Mouse (Mus musculus) thymus, postnatal 4 days (tissue): ENCODE results near the gene Nf1.

Source experiments
- DNase-seq: peaks from one replicate; pipeline ENCODE4 v3.0.0; 2021

Gene Nf1

DNA sequence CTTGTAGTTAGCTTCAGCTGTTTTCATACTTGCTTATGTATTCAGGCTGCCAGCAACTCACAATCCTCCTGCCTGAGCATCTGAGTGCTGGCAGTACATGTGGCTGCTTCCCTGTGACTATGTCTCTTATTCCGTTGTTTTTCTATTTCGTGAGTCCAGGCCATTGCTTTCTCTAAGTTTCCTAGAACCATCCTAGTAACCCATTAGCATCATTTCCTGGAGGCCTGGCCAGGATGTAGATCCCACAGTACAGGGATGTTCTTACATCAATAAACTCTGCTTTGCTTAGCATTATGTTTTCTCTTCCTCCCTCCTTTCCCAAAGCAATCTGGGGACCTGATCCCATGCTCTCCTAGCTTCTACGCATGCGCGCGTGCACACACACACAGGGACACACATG is 4.4 kb upstream of the Nf1 start:
- no peak for DNase-seq

DNA sequence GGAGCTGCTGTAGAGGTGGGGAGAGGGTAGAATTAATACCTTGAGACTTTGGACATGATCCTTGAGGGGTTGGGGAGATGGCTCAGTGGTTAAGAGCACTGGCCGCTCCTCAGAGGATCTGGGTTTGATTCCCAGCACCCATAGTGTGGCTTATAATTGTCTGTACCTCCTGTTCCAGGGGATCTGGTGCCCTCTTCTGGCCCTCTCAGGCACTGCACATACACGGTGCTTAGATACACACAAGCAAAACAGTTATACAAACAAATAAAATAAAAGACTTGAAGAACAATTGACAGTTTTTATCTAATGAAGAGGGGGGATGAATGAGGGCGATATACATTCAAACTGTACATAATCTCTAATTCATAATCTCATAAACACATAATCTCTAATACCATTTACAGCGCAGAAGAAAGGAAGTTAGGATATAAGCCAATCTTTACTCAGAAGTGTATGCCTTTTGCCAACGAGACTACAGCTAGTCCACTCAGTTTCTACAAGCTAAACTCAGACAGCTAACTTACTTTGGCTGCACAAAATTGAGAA is 2.7 kb upstream of the Nf1 start:
- peak; percentile 69 for DNase-seq

DNA sequence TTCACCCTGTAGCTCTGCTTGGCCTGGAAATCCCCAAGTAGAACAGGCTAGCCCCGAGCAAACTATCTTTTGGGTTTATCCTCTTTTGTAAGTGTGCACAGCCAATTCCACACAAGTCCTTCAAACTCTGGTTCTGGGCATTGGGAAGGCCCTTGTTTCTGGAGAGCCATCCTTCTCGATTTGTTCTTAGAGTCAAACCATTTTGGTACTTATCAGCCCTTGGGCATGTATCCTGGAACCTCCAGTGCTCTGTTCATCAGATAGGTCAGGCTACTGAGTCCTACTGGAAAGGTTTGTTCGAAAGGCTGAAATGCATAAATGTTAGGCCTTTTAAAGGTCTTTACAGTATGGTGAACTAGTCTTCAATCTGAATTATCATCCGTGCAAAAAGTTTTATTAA is 872 bp upstream of the Nf1 start:
- no peak for DNase-seq

DNA sequence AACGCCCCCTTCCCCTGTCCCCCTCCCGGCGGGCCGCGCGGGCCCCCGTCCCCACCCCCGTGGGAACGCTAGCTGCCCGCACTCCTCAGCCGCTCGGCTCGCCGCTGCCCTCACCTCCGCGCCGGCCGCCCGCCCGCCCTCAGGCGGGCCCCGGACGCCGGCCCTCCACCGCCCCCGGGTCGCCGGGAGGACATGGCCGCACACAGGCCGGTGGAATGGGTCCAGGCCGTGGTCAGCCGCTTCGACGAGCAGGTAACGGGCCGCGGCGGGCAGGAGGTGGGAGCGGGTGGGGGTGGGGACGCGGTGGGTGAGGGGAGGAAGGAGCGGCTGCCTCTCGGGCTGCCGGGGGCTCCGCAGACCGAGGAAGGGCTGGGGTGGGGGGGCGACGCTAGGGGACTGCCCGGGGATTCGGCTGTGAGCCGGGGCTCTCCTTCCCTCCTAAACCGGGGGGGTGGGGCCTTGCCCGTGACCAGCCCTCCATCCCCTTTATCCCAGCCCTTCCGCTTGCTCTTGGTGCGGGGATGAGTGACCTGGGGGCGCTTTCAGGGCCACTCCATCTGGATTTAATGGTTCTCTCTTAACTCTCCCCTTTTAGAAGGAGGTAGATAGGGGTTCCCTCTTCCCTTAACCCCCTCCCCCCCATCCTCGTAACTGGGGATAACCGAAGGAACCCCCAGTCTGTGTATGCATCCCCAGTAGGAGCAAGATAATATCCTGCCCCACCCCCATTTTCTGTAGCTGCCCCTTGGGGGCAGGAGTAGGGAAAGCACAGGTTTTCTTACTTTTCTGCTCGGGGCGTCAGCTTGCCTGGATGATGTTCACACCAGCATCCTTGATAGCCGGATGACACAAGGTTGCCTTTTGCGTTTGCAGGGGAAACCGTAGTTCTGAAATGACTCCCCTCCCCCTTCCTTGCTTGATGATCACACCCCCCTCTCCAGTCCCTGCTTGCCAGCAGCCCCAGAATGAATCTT is 602 bp downstream of the Nf1 start:
- peak; percentile 62 for DNase-seq

DNA sequence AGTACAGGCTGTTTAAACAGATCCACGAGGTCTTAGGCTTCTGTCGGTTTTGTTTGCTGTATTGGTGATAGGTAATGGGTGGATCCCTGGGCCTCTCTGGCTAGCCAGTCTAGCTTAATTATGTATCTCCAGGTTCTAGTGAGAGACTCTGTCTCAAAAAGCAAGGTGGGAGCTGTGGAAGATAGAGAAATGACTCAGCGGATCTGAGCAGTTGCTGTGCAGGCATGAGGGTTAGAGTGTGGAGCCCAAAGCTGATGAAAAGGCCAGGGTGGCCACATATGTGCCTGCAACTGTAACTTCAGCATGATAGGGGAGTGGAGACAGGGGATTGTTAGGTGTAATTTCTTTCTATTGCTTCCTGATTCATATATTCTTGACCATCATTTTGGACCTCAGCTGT is 17.5 kb downstream of the Nf1 start:
- no peak for DNase-seq

DNA sequence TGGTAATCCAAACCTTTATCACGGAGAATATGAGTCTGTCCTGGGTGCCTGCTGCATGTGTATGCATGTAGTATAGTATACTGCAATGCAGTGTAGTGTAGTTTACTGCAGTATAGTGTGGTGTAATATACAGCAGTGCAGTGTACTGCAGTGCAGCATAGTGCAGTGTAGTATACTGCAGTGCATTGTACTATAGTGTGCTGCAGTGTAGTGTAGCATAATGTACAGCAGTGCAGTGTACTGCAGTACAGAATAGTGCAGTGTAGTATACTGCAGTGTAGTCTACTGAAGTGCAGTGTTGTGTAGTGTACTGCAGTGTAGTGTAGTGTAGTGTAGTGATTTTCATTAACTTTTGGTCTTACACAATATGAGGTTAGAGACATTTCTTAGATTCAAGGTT is 17.9 kb downstream of the Nf1 start:
- DNase-seq, result no peak

DNA sequence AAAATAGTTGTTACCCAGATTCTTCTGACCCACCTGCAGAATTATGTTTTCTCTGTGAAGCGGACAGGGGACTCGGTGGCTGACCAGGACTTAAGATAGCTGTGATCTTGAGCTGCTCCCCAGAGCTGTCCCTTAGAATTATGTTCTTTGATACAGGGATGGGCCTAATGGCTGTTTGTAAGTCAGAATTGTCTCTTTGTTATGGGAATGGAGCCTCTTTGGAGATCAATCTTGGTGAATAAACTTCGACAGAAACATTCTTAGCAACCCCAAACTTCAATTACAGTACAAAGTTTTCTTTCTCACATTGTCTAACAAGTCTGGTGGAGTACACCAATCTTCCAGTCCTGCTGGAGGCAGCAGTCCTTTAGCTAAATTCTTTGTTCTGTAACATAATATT is 25.5 kb downstream of the Nf1 start:
- no peak for DNase-seq

DNA sequence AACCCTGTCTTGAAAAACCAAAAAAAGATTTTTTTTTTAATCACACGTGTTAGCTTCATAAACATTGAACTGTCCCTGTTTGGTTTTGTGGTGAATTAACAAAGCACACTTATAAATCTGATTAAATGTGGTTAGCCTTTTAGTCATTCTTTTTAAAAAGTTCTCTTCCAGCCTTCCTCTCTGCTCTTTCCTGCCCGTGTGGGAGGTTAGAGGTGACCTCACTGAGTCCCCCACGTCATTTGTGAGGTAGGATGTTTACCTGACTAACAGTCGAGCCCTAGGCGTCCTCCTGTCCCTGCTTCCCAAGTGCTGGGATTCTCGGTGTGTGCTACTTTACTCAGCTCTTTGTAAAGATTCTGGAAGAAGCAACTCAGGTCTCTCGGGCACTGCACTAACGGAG is 26.8 kb downstream of the Nf1 start:
- DNase-seq, result no peak

DNA sequence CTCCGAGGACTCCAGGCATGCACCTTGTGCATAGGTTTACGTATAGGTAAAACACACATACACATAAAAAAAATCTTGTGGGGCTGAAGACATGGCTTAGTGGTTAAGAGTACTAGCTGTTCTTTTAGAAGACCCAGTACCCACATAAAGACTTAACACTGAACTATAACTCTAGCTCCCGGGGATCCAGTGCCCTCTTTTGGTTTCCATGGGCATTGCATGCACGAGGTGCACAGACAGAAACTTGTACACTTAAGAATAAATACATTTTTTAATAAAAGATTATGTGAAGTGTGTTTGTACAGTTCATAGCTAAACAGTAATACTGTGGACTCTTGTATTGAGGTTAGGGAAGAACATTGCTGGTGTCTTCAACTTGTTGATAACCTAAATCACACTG is 33.5 kb downstream of the Nf1 start:
- peak; percentile 55 for DNase-seq

DNA sequence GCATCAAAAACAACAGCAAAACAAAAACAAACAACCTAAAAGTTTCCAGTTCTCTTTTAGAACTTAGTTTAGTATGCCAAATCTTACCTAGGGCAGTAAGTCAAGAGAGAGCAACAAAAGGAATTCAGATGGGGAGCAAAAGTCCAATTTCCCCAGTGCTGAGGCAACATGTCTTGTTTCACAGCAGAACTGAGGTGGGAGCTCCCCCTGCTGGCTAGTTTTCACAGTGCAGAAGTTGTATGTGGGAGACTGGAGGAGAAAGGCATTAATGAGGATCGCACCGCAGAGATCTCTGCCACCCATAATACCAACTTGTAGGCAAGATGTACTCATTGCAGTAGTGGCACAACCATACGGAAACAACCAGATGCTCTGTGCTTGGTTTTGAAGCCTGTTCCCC is 58.8 kb downstream of the Nf1 start:
- peak; percentile 95 for DNase-seq

DNA sequence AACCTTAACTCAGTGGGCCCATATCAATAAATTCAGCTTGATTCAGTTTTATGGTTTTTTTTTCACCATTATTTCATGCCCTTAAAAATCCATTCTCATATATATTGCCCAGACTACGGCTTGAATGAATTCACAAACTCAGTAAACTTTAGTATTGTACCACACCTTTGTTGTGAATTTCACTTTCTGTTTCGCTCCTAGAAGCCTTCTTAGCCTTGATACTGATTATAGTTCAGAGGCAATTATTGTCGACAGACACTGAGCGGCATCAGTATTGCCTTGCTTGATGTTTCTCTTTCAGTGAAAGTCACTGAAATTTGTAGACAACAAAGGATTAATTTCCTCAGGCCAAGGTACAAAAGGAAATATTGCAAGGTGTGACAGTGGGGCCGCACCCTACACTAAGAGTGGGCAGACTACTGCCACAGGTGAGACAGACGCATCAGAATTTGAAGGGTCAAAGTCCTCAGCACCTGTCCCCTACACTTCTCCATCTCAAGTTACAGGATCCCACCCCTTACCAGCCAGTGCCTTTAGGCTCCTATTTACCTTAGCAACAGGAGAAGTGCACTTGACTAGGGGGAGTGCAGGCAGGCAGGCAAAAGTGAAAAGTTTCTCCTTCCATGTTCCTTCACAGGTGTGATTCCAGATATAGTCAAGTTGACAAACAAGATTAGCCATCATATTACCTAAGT is 64.3 kb downstream of the Nf1 start:
- DNase-seq, result no peak

DNA sequence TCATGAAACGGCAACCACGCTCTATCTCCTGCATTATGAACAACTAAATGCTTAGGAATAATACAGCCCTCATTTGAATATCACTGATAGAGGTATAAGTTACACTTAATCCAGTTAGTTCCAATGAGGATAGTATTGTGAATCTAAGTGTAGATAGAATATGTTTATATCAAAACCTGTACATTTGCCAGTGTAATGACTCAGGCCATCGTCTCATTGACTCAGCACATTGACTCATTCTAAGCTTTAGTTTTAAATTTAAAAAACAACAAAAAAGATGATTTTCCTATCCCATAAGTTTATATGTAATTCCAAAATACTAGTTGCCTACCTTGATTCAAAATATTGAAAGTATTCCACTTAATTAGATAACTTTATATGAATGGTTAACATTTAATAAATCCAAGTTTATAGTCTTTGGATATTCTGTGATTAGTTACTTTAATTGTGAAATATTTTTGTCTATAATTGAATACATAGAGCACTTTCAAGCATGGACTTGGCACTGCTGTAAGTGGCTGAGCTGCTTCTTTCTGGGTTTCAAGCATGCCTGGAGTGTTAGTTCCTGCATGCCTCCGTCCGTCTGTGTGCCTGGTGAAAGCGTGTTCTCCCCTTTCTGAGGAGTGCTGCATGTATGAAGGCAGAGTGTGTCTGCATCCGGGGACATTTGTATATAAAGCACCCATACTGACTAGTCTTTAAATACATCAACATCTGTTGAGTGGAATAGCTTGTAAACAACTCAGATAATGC is 74.4 kb downstream of the Nf1 start:
- no peak for DNase-seq

DNA sequence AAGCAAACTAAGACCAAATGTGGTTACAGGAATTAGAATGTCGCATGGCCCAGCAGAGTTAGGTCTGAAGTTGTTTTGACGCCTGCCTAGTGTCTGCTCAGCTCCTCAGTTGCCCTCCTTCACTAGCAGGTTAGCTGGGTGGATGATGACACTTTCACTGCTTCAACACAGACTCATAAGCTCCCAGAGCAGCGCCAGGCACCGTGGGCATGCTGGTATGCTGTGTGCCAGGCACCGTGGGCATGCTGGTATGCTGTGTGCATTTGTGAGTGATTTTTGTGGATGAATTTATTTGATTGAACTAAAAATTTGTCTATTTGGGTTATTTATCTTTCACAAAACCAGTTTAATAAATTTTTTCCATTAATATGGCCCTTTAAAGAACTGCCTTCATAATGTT is 83.0 kb downstream of the Nf1 start:
- DNase-seq, result no peak

DNA sequence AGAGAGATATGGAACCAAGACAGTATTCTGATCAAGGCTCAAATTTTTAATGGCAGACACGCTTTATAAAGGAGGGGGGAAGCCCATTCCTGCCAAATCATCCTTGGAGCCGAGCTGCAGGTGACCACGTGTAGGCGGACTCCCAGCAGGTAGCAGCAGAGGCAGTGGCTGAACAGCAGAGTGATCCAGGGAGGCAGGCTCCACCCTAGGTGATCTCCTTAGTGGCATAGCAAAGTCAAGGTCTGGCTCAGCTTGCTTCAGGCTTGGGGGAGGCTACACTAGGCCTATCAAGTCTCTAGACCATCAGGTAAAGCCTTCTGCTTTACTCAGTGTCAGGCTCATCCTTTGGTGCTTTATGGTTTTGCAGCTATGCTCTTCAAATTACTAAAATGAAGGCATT is 87.1 kb downstream of the Nf1 start:
- no peak for DNase-seq

DNA sequence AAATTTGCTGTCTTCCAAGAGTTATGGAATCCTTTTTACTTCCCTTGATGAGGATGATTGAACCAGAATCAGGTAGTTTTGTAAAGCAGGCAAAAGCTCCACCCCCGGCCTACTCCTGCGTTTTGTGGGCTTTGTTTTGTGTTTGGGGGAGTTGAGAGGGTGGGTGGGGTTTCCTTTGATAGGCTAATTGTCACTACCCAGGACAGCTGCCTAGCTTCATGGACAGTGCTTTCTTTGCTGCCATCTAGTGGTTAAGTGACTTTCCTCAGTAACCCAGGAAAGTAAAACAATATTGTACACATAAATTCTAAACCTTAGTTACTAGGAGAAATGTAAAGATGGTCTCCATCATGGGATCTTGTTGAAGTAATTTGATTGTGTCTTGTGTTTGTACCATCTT is 88.1 kb downstream of the Nf1 start:
- DNase-seq, result peak; percentile 14

DNA sequence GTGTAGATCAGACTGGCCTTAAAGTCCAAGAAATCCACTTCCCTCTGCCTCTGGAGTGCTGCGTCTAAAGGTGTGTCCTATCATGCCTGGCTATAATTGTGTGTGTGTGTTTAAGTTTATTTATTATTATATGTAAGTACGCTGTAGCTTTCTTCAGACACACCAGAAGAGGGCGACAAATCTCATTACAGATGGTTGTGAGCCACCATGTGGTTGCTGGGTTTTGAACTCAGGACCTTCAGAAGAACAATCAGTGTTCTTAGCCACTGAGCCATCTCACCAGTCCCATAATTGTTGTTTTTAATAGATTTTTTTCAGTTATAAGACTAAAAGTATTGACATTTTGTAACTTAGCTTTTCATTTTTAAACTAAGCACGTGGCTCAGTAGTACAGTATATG is 95.8 kb downstream of the Nf1 start:
- no peak for DNase-seq

DNA sequence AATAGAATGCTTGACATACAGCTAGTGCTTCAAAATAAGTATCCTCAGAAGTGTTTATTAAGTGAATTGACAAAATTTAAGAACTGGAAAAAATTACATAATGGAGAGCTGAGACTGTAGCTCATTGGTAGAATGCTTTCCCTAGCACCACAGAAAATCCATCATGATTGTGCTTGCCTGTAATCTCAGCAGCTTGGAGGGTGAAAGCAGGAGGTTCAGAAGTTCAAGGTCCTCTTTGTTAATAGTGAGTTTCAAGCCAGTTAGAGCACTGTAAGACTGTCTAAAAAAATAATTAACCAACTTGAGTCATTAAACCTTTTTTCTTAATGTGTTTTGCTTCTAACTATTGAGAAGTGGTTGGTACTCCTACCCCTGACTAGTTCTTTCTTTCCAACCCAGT is 108.9 kb downstream of the Nf1 start:
- no peak for DNase-seq

DNA sequence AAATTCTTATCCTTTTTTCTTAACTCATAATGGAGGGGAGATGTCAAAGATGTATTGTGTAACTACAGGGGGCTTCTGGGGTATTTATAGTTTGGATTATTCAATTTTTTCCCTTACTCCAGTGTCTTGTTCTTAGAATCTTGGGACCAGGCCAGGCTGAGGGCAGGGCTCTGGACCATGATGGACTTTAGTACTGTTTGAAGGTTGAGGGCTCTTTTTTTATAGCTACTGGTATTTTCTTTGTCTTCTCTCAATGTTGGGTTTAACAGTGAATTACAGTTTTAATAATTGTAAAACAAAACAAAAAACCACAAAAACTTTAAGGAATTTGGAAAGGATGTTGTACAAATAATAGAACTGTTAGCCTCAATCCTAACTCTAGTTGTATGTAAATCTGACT is 113.5 kb downstream of the Nf1 start:
- no peak for DNase-seq

DNA sequence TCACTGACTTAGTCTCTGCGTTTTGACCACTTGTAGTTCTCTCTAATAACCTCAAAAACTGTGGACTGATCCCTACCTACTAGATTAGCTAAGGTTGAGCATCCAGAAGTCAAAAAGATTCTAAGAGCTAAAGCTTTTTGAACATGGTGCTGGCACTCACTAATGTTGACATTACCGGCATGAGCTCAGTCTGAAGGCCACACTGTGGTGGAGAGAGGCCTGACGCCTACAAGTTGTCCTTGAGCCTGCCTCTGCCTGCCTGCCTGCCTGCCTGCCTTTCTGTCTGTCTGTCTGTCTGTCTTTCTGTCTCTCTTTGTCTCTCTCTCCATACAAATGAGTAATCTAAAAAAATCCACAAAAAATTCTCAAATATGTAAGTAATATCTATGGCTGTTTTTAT is 118.4 kb downstream of the Nf1 start:
- no peak for DNase-seq

DNA sequence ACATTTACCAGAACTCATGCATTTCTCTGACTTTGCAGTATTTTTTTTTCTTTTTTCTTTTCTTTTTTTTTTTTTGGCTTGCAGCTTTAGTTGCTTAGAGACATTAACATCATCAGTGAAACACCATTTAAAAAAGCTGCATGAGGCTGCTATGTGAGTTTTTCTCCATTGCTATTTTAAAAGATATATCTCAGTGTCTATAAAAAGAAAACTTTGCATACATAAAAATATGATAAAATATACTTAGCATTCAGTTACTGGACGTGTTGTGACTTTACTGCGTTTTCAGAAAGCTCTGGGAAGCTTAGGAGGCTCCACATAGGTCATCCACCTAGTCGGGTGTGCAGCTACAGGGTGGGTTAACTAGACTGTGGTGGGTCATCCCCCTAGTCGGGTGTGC is 120.4 kb downstream of the Nf1 start:
- DNase-seq, result no peak

DNA sequence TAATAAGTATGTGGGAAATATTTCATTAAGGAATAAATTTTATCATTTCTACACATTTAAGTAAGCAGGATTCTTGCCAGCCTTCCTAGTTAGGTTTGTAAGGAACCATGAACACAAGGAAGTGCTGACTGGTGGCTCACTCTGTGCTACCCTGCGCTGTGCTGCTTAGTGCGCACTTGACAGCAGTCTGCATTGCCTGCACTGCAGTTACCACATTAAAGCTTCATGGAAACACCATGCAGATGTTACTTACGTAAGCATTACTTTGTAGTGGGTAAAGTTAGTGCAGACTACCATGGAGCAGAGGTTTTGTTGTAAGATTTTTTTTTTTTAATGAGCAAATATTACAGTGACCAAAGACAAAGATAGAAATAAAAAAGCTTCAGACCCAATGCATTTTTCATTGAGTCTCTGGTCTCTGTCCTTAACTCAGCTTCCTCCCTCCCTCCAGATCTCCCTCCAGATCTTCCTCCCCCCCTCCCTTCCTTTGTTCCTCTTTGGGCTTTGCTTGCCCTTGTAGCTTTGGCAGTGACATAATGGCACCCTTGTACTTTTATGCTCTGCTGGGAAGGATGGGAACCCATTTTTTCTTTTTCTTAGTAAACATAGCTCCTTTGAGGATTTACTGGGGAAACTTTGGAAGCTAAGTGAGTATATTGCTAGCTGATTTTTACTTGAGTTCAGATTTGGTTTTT is 121.4 kb downstream of the Nf1 start:
- DNase-seq, result peak; percentile 60

DNA sequence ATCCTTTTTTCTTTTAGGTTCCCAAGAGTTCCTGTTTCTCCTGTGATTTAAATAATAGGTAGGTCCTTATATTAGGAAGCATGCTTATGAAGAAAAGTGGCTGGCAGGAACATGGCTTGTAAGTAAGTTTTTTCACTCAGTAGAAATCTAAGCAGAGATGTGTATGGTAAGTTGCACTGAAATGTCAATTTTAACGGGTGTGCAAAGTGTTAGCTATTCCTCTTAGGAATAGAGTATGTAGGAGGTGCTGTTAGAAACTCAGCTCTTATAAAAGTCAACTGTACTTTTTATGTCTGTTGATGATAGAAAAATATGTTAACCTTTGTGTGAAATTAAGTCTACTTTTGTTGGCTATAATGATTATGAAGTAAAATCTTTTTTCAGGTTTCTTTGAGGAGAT is 128.6 kb downstream of the Nf1 start:
- no peak for DNase-seq

DNA sequence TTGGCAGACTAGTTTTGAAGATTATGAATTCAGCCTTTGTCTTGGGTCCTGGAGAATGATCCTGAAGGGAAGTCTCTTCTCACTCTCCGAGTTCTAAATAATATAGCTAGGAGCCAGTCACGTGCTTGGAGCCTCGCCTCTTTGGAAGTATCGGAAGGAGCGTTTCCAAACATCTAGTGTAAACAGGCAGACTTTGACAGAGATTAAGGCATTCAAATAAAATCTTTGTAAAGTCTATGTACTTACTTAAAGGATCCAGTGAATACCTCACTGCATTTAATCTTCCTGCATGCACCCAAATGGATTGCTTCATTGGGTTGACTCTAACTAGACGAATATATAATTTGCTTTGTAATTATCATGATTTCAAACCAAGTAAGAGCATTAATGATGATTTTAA is 143.9 kb downstream of the Nf1 start:
- DNase-seq, result no peak
